Mouse (Mus musculus): ENCODE results near the gene Cela3b. TPM values are rescaled to one million over a fixed set of nuclear protein-coding genes. Genes with fewer than 3 reads are reported as not detected.
"Not testable (repeated sequence)": the region's sequence is repeated elsewhere in the genome, so short reads cannot be mapped to it uniquely, and the experiment has no call there.

Cela3b gene
- polyA plus RNA-seq, 1 experiment = 42.4 TPM

DNA sequence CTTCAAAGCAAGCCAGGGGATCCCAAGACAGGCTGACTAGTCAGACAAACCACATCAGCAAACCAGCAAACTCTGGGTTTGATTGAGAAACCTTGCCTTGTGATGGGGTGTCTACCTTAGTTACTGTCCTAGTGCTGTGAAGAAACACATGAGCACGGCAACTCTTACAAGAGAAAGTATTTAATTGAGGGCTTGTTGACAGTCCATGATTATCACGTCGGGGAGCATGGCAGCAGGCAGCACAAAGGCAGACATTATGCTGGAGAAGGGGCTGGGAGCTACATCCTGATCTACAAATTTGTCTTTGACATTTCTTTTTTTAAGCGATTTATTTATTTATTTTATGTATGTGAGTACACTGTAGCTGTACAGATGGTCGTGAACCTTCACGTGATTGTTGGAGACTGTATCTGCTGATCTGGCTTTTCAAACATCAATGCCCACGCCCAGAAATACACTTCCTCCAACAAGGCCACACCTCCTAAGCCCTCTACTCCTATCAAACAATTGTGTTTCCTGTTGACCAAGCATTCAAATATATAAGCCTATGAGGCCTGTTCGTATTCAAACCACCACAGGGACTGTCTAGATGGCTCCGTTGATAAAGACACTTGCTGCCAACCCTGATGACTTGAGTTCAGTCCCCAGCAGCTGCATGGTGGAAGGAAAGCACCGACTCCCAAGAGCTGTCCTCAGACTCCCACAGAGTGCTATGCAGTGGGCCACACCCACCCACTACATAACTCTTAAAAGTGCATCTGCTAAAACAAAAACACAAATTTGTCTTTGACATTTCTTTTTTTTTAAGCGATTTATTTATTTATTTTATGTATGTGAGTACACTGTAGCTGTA lies 12.4 kb downstream of the Cela3b start:
- 36% methylated on average over 11 of the region's 11 CpGs for WGBS
- TF ChIP-seq CTCF (IDR thresholded peaks at IDR 0.05; ENCODE audit: extremely low read depth, insufficient read length, insufficient replicate concordance, low read depth, low read length) = no peak
- no peak for TF ChIP-seq POLR2A (IDR thresholded peaks at IDR 0.05; ENCODE audit: low read depth, low read length)
- Histone ChIP-seq H3K36me3 (ENCODE audit: control insufficient read depth, insufficient read depth, low read length) (no peaks in the 10 kb centered on the region), H3K27me3 (ENCODE audit: control insufficient read depth, insufficient read depth, low read length) (no peaks in the 10 kb centered on the region), H3K27ac (ENCODE audit: insufficient read depth, low read depth, low read length) (no peak overlapping the region), H3K4me3 (ENCODE audit: low read depth, low read length) (no peak overlapping the region), H3K4me1 (ENCODE audit: control insufficient read depth, insufficient read depth, insufficient read length, low read length) (peaks cover 3% of the 10 kb centered on the region; the same call in 1 of the 2 replicates)

DNA sequence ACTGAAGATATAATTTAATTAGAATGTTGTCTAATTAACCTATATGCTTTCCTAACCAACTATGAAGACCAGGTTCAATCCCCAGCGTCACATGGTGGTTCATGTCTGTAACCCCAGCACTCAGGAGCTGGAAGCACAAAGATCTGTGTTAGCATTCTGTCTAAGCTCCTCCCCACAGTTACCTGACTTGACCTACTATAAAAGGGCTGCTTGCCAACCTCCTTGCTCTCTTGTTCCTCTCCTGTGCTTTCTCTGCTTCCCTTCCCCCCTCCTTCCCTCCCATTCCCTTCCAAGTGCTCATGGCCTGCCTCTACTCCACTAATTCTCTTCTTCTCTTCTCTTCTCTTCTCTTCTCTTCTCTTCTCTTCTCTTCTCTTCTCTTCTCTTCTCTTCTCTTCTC lies 15.4 kb downstream of the Cela3b start:
- H3K27ac ChIP-seq (ENCODE audit: insufficient read depth, low read depth, low read length) = no peak overlapping the region
- no peaks in the 10 kb centered on the region for H3K36me3 ChIP-seq (ENCODE audit: control insufficient read depth, insufficient read depth, low read length)
- no peak overlapping the region for H3K4me3 ChIP-seq (ENCODE audit: low read depth, low read length)
- TF ChIP-seq CTCF (IDR thresholded peaks at IDR 0.05; ENCODE audit: extremely low read depth, insufficient read length, insufficient replicate concordance, low read depth, low read length) (no peak), POLR2A (IDR thresholded peaks at IDR 0.05; ENCODE audit: low read depth, low read length) (no peak)
- H3K27me3 ChIP-seq (ENCODE audit: control insufficient read depth, insufficient read depth, low read length) = no peaks in the 10 kb centered on the region
- H3K4me1 ChIP-seq (ENCODE audit: control insufficient read depth, insufficient read depth, insufficient read length, low read length) = peaks cover 3% of the 10 kb centered on the region; the same call in 1 of the 2 replicates
- WGBS = 23% methylated on average over 1 of the region's 1 CpGs

DNA sequence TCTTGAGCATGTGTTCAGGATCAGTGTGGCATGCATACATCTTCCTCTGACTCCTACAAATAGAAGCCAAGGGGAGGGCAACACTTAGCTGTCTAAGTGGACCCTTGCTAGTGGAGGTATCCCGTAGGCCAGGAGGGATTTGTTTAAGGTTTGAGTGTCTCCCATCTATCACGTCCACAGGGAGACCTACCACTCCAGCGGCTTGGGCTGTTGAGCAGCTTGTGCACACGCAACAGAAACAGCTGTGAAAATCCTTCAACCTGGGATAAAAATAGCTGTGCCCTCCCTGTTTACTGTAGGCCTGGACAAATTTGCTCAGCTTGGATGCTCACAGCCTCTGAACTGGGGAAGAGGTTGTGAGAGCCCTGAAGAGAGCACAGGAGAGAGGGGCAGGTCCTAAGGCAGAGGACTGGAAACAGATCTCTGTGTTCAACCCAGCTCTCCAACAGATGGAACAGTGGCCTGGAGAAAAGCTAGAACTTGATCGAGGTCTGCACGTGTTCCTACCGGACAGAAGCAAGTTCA lies 18.1 kb downstream of the Cela3b start:
- H3K36me3 ChIP-seq (ENCODE audit: control insufficient read depth, insufficient read depth, low read length); H3K27ac ChIP-seq (ENCODE audit: insufficient read depth, low read depth, low read length); H3K4me1 ChIP-seq (ENCODE audit: control insufficient read depth, insufficient read depth, insufficient read length, low read length); H3K27me3 ChIP-seq (ENCODE audit: control insufficient read depth, insufficient read depth, low read length); H3K4me3 ChIP-seq (ENCODE audit: low read depth, low read length): not testable (repeated sequence)
- 82% methylated on average over 7 of the region's 7 CpGs for WGBS

DNA sequence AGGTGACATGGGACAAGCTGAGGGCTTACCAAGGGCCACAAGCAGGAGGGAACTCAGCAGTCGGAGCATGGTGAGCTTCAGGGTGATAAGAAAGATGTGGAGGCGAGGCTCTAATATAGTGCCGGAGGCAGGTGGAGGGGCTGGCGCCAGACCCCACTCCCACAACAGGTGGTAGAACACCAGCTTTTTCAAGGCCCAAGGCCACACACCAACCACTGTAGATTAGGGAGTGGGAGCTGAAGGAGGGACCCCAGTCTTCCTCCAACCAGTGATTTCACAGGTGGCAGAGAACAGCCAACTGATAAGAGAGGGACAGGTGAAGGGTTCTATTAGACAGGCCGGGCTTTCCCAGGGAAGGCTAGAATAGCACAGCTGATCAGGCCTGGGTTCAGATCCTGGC lies 20.6 kb downstream of the Cela3b start, which contains the start of gene Cela3a:
Gene Cela3a (minus strand): TSS at position 101 of the 400 bp plus-strand sequence.
- H3K4me3 ChIP-seq (ENCODE audit: low read depth, low read length) = no peak within 1 kb of the TSS
- WGBS = 80% methylated on average over 5 of the region's 5 CpGs

DNA sequence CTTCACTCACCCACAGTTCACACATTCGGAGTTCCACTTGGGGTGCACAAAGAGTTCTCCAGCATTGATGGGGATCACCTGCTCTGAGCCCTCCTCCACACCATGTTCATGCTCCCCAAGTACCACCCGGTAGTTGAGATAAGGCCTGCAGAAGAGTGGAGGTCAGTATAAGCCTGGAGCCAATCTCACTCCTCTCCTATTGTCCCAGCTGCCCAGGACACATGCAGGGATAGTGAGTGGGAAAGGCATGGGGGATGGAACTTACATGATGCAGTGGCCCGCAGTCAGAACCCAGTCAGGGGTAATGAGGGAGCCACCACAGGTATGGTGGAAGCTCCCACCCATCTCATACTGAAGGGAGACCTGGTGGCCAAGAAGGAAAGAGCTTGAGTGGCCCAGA lies 24.8 kb downstream of the Cela3b start:
- Histone ChIP-seq H3K27ac (ENCODE audit: insufficient read depth, low read depth, low read length) (no peak overlapping the region), H3K36me3 (ENCODE audit: control insufficient read depth, insufficient read depth, low read length) (no peaks in the 10 kb centered on the region), H3K27me3 (ENCODE audit: control insufficient read depth, insufficient read depth, low read length) (no peaks in the 10 kb centered on the region), H3K4me3 (ENCODE audit: low read depth, low read length) (no peak overlapping the region), H3K4me1 (ENCODE audit: control insufficient read depth, insufficient read depth, insufficient read length, low read length) (no peaks in the 10 kb centered on the region)
- no peak for TF ChIP-seq POLR2A (IDR thresholded peaks at IDR 0.05; ENCODE audit: low read depth, low read length)
- no peak for TF ChIP-seq CTCF (IDR thresholded peaks at IDR 0.05; ENCODE audit: extremely low read depth, insufficient read length, insufficient replicate concordance, low read depth, low read length)
- 90% methylated on average over 3 of the region's 3 CpGs for WGBS

More for the DNA sequence above, 20.6 kb downstream of the Cela3b start, which contains the start of gene Cela3a:
- no peaks in the 10 kb centered on the region for H3K27me3 ChIP-seq (ENCODE audit: control insufficient read depth, insufficient read depth, low read length)
- H3K36me3 ChIP-seq (ENCODE audit: control insufficient read depth, insufficient read depth, low read length) = no peaks in the 10 kb centered on the region
- H3K27ac ChIP-seq (ENCODE audit: insufficient read depth, low read depth, low read length) = no peak within 1 kb of the TSS
- TF ChIP-seq POLR2A (IDR thresholded peaks at IDR 0.05; ENCODE audit: low read depth, low read length) (no peak), CTCF (IDR thresholded peaks at IDR 0.05; ENCODE audit: extremely low read depth, insufficient read length, insufficient replicate concordance, low read depth, low read length) (no peak)
- 0 out of 2 replicates have a peak, but pooled peaks cover 1% of the 10 kb centered on the region for H3K4me1 ChIP-seq (ENCODE audit: control insufficient read depth, insufficient read depth, insufficient read length, low read length)

DNA sequence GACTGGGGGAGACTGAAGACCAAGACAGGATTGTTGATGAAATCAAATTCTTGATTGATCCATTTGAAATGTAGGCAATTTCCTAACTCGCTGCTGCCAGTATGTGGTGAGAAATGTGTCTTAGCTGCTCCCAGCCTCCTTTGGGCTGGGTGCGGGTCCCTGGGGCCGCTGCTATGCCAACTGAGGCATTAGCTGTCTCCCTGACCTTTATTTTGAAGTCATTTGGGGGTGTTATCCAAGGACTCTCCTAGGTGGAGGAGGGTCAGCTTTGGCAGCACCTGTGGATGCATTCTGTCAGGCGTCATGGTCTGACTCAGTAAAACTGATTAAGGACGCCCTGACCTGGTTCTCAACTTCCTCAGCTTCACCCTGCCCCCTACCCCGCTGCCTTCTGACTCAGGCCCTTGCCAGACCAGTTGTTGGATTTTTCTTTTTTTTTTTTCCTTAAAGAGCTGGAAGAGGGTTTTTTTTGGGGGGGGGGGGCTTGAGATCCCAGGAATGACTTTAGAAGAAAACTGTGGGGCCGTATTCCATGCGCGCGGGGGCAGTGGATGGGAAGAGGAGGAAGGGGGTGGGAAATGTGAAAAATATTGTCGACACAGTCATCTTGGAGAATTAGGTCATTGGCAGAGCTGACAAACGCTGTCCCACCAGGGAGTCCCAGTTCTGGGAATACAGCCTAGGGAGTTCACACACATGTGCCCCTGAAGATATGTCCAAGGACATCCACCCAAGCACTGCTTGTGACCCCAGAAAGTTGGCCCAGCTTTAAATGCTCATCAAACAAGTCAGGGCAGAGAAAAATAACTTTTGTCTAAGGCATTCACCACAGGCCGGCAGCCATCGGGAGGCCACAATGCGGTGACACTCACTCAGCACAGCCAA lies 33.5 kb downstream of the Cela3b start:
- Histone ChIP-seq H3K4me1 (ENCODE audit: control insufficient read depth, insufficient read depth, insufficient read length, low read length) (peaks cover 4% of the 10 kb centered on the region), H3K27ac (ENCODE audit: insufficient read depth, low read depth, low read length) (no peak overlapping the region), H3K4me3 (ENCODE audit: low read depth, low read length) (no peak overlapping the region), H3K27me3 (ENCODE audit: control insufficient read depth, insufficient read depth, low read length) (no peaks in the 10 kb centered on the region), H3K36me3 (ENCODE audit: control insufficient read depth, insufficient read depth, low read length) (no peaks in the 10 kb centered on the region)
- no peak for TF ChIP-seq CTCF (IDR thresholded peaks at IDR 0.05; ENCODE audit: extremely low read depth, insufficient read length, insufficient replicate concordance, low read depth, low read length)
- no peak for TF ChIP-seq POLR2A (IDR thresholded peaks at IDR 0.05; ENCODE audit: low read depth, low read length)
- 79% methylated on average over 15 of the region's 15 CpGs for WGBS
